Mouse (Mus musculus) ES-E14 (cell line): Measurements from ENCODE around the gene Sipa1l3. TPM values are rescaled to one million over a fixed set of nuclear protein-coding genes. Genes with fewer than 3 reads are reported as not detected.

Source experiments
- DNase-seq: peaks from one replicate; pipeline ENCODE4 v3.0.0-alpha.2; 2013; ENCODE audit warnings: low read depth, low spot score
- H3K27ac ChIP-seq: 2 replicates; pipeline ENCODE4 v1.5.1; 2012; ENCODE audit warnings: low read depth, mild to moderate bottlenecking, low read length, moderate library complexity, mixed read lengths; ENCODE audit not compliant: poor library complexity, insufficient read depth, severe bottlenecking
- H3K36me3 ChIP-seq: 2 replicates; pipeline ENCODE4 v1.6.1; 2012; ENCODE audit warnings: mild to moderate bottlenecking, low read length, moderate library complexity, mixed read lengths; ENCODE audit not compliant: control insufficient read depth, poor library complexity, insufficient read depth, severe bottlenecking
- H3K4me1 ChIP-seq, 2 experiments: fragments of 150-350 bp in 1 of 2; sonication (generic) in 1 of 2; 2 replicates each; pipeline ENCODE4 v1.6.1; 2012; ENCODE audit warnings: low read length in 2 of 2, mild to moderate bottlenecking in 1 of 2, mixed read lengths in 1 of 2; ENCODE audit not compliant: control insufficient read depth in 2 of 2, insufficient read depth in 2 of 2, poor library complexity in 1 of 2
- H3K4me3 ChIP-seq, 2 experiments: fragments of 150-350 bp in 1 of 2; sonication (generic) in 1 of 2; 2 replicates each; pipeline ENCODE4 v1.5.1; 2012; ENCODE audit warnings: low read length in 2 of 2, low read depth in 1 of 2, mild to moderate bottlenecking in 1 of 2, mixed read lengths in 1 of 2; ENCODE audit not compliant: insufficient read depth in 1 of 2, poor library complexity in 1 of 2, severe bottlenecking in 1 of 2
- H3K9ac ChIP-seq: 2 replicates; pipeline ENCODE4 v1.6.1; 2012; ENCODE audit warnings: low read depth, mild to moderate bottlenecking, low read length, mixed read lengths; ENCODE audit not compliant: poor library complexity, insufficient read depth, severe bottlenecking
- H3K9me3 ChIP-seq: fragments of 150-350 bp; sonication (generic); 2 replicates; pipeline ENCODE4 v1.6.1; 2012; ENCODE audit warnings: low read depth, mild to moderate bottlenecking, low read length; ENCODE audit not compliant: control insufficient read depth, insufficient read depth
- CHD2 ChIP-seq: IDR thresholded peaks from 2 replicates; pipeline ENCODE4 v1.6.1; 2014; ENCODE audit warnings: mild to moderate bottlenecking, low read depth, low read length, inconsistent platforms
- HCFC1 ChIP-seq: IDR thresholded peaks from 2 replicates; pipeline ENCODE4 v1.6.1; 2012; ENCODE audit warnings: low read length, inconsistent platforms, borderline replicate concordance; ENCODE audit not compliant: insufficient read depth
- MAFK ChIP-seq: IDR thresholded peaks from 2 replicates; pipeline ENCODE4 v1.6.1; 2014; ENCODE audit warnings: mild to moderate bottlenecking, low read depth, low read length, inconsistent platforms; ENCODE audit not compliant: insufficient read depth
- ZC3H11A ChIP-seq: IDR thresholded peaks from 2 replicates; pipeline ENCODE4 v1.6.1; 2012; ENCODE audit warnings: low read depth, mild to moderate bottlenecking, inconsistent platforms, low read length, borderline replicate concordance
- ZNF384 ChIP-seq: IDR thresholded peaks from 2 replicates; pipeline ENCODE4 v1.6.1; 2012; ENCODE audit warnings: low read depth, low read length, inconsistent platforms
- in situ Hi-C, 2 experiments: fragments of 600-800 bp; cut with MboI; formaldehyde crosslinking; loops; one replicate each; pipeline ENCODE4 v1.15.1; 2025; ENCODE audit warnings: low sequenced_read_pairs in 2 of 2, inconsistent platforms in 1 of 2; ENCODE audit not compliant: unreplicated experiment in 2 of 2
- total RNA-seq: library from RNA; depleted of rRNA; stranded (reverse); fragments of 300-350 nt; gene quantifications from 2 replicates; pipeline ENCODE4 v1.2.3, GENCODE M21; 2012

Gene Sipa1l3
- total RNA-seq, 1 experiment, result 27.5 TPM

DNA sequence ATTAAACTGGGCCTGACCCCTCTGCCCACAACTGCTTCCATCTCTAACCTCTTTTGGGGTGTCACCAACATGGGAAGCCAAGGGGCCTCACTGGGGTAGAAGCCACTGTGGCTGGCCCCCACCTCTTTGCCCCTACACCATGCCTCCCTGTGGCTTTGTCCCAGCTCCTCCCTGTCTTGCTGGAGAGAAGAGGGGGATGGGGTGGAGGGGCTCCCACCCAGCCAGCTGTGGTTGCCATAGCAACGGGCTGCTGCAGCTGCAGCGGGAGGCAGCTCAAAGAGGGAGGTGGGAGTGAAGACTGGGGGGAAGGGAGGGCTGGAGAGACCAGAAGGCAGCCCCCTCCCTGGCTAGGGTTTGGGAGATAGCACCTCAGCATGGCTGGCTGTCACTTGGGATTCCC is 200.9 kb downstream of the Sipa1l3 start:
- Histone ChIP-seq H3K27ac (peak overlapping the region; percentile 79), H3K36me3 (0 out of 2 replicates have a peak, but pooled peaks cover 3% of the 10 kb centered on the region), H3K4me3 (peak overlapping the region in 1 of 2 experiments; percentile 22; a peak in 2 of 4 replicates), H3K9me3 (no peaks in the 10 kb centered on the region), H3K9ac (peak overlapping the region; percentile 49; the same call in 1 of the 2 replicates), H3K4me1 (peaks cover 16 to 64% of the 10 kb centered on the region in 2 experiments)
- TF ChIP-seq MAFK, result no peak
- TF ChIP-seq ZNF384, result no peak
- no peak for TF ChIP-seq CHD2
- TF ChIP-seq HCFC1, result no peak
- TF ChIP-seq ZC3H11A, result no peak
- DNase-seq, result no peak
- in situ Hi-C loops, result no loop called here

DNA sequence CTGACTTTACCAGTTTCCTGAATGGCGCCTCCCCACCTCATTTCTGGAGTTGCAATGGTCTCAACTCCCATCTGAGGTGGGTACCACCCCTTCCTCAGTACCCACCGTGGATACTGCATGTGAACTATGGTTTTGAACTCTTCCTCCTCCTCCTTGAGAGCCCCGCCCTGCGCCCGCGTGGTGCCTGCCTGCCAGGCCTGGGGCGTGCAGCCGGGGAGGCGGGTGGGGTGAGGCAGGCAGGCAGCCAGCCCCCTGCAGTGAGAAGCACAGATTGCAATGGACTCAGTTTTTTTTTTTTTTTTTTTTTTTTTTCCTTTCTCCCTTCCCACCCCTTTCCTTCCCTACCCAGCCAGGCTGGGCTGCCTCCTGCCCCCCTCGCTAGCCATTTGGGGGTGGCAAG is 201.5 kb downstream of the Sipa1l3 start:
- peak overlapping the region; percentile 49; the same call in 1 of the 2 replicates for H3K9ac ChIP-seq
- H3K36me3 ChIP-seq, result 0 out of 2 replicates have a peak, but pooled peaks cover 3% of the 10 kb centered on the region
- H3K4me1 ChIP-seq, result peaks cover 16 to 65% of the 10 kb centered on the region in 2 experiments
- TF ChIP-seq MAFK (no peak), ZNF384 (peak; percentile 96), ZC3H11A (no peak)
- H3K4me3 ChIP-seq, result 0 out of 4 replicates have a peak overlapping the region, but pooled peaks of 1 of the 2 experiments have one; percentile 22
- H3K27ac ChIP-seq, result peak overlapping the region; percentile 79
- no peak for DNase-seq
- in situ Hi-C loops, result no loop called here
- no peaks in the 10 kb centered on the region for H3K9me3 ChIP-seq

DNA sequence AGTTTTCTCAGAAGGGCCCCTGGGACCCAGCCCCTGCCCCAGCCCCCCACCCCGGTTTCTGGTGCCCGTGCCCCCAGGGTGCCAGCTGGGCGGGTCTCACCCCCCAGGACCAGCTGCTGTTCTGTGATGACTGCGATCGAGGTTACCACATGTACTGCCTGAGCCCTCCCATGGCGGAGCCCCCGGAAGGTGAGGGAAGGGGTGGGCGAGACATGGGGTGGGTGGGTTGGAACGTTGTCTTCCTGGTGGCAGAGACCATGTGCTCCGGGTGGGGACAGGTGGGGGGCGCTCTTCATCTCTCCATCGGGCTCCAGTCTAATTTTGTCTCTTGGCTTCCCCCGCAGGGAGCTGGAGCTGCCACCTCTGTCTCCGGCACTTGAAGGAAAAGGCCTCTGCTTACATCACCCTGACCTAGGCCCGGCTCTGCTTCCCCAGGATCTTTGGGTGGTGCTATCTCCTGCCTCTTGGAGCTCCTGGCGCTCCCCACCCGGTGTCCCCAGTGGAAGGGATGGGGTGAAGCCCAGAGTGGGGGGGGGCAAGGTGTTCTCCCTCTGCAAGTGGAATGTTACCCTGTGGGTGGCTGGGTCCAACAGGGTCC is 202.2 kb downstream of the Sipa1l3 start:
- peaks cover 16 to 65% of the 10 kb centered on the region in 2 experiments for H3K4me1 ChIP-seq
- TF ChIP-seq HCFC1 (no peak), ZC3H11A (no peak)
- 0 out of 2 replicates have a peak, but pooled peaks cover 3% of the 10 kb centered on the region for H3K36me3 ChIP-seq
- H3K4me3 ChIP-seq, result no peak overlapping the region
- peak overlapping the region; percentile 14; the same call in 1 of the 2 replicates for H3K27ac ChIP-seq
- DNase-seq, result no peak
- no peaks in the 10 kb centered on the region for H3K9me3 ChIP-seq
- in situ Hi-C loops, result no loop called here
- H3K9ac ChIP-seq, result peak overlapping the region; percentile 34; the same call in 1 of the 2 replicates

DNA sequence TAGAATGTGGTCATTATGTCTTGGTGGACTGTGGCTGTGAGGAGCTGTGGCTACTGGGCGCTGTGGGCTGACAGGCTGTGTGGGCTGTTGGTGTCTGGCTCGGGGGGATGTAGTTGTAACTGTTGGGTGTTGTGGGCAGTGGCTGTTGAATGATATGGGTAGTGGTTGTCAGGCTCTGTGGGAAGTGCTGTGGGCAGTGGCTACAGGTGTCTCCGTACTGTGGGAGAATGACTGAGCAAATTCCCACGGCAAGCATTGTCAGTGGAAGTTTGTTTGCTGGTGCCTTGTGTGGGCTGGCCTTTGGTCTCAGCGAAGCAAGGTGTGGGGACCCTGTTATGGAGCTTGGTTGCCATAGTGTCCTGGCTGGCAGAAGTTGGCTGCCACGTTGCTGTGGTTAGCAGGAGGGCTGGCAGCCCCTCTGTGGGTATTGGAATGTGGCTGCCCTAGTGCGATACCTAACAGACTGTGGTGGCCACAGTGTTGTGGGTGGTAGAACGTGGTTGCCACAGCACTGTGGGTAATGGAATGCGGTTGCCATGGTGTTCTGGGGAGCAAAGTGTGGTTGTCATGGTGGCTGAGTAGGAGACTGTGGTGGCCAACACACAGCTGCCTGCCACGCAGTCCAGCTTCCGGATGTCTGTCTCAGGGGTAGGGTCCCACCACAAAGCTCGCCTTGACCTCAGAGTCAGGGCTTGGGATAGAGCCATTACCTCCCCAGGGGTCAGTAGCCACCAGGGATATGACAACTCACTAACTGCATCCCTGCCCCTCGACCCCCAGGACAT is 203.4 kb downstream of the Sipa1l3 start:
- 0 out of 4 replicates have a peak overlapping the region, but pooled peaks of 1 of the 2 experiments have one; percentile 16 for H3K4me3 ChIP-seq
- in situ Hi-C loops, result no loop called here
- H3K36me3 ChIP-seq, result peaks cover 6% of the 10 kb centered on the region; the same call in 1 of the 2 replicates
- H3K9ac ChIP-seq, result no peak overlapping the region
- no peak overlapping the region for H3K27ac ChIP-seq
- H3K4me1 ChIP-seq, result peaks cover 9 to 59% of the 10 kb centered on the region in 2 experiments; a peak in 3 of 4 replicates
- no peak for DNase-seq
- TF ChIP-seq ZNF384 (no peak), MAFK (no peak), HCFC1 (no peak), ZC3H11A (no peak), CHD2 (no peak)
- no peaks in the 10 kb centered on the region for H3K9me3 ChIP-seq
